Mouse (Mus musculus): ENCODE results near the gene Zic1. TPM values are rescaled to one million over a fixed set of nuclear protein-coding genes. Genes with fewer than 3 reads are reported as not detected.

Gene Zic1
- 3.3 and 3.5 TPM in 2 replicates for polyA plus RNA-seq (2014; fragmentation: Nextera tagmentation; extraction: Ambion mirVana)

DNA sequence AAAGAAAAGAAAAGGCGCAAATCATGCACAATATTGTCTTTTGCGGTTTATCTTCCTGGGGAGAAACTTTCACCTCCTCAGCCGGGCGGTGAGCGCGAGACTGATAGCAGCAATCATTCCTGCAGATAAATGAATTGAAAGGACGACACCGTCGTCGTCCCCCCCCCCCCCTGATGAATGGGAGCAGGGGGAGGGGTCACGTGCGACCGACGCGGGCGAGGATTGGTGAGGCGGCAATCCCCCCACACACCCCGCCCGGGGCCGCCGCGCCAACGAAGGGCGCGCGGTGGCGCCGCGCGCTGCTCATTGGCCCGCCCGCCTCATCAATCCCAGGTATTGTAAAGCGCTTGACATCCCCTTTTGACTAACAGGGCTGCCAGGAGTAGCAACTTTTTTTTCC, at the start of gene Zic1:
Zic1 (minus strand) TSS at position 147 of the 400 bp plus-strand sequence.
- peak within 1 kb of the TSS; percentile 62 for H3K9ac ChIP-seq (replicated peaks; ENCODE audit: low read length)
- DNase-seq (ENCODE audit: low spot score) (no peak), ATAC-seq (replicated peaks; ENCODE audit: insufficient number of reproducible peaks, low FRiP score, low TSS enrichment, low read depth) (peak; percentile 53; the same call in 1 of the 2 replicates)

DNA sequence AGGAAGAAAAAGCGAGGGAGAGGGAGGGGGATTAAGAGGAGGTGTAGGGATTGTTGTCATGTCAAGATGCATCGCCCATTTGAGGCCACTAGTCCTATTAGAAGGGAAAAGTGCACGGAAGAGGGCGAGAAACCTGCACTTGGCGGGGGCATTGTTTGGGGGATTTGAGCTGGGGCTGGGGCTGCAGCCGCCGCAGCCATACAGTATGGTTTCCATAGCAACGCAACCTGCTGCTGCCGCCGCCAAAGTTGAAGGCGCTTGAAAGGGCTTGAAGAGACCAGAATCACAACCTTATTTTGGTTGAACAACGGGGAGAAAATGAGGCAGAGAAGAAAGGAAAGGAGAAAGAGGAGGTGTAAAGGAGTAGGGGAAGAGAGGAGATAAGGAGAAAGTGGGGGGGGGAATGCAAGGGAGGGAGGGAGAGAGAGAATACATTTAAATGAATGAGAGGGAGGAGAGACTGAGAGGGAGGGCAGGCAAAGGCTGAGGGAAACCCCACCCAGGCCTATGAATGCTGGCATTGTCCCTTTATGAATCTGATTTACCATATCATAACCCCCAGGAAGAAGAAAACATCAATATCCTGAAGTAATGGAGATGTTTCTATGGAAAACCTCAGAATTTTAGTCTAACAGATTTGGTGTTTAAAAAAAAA, 48.5 kb upstream of the Zic1 start:
- peak; percentile 63 for DNase-seq (ENCODE audit: low spot score)
- H3K9ac ChIP-seq (replicated peaks; ENCODE audit: low read length): no peak overlapping the region
- 0 out of 2 replicates have a peak, but pooled peaks have one; percentile 50 for ATAC-seq (replicated peaks; ENCODE audit: insufficient number of reproducible peaks, low FRiP score, low TSS enrichment, low read depth)
- no peaks in the 10 kb centered on the region for H3K4me1 ChIP-seq (ENCODE audit: control insufficient read depth, insufficient read depth, low read length)
- H3K4me3 ChIP-seq (ENCODE audit: low read depth, low read length): no peak overlapping the region
- peaks cover 33% of the 10 kb centered on the region for H3K27me3 ChIP-seq (ENCODE audit: control insufficient read depth, insufficient read depth, low read length)
- H3K27ac ChIP-seq (replicated peaks; ENCODE audit: low read depth, low read length): no peak overlapping the region
- no peaks in the 10 kb centered on the region for H3K36me3 ChIP-seq (replicated peaks; ENCODE audit: control insufficient read depth, insufficient read depth, low read depth, low read length)
- 2% methylated on average over 12 of the region's 12 CpGs for WGBS
- H3K4me2 ChIP-seq (ENCODE audit: low read depth, low read length): no peak overlapping the region
- no peaks in the 10 kb centered on the region for H3K9me3 ChIP-seq (replicated peaks; ENCODE audit: control insufficient read depth, low read length)

More for the DNA sequence above, at the start of gene Zic1:
- H3K4me2 ChIP-seq (ENCODE audit: low read depth, low read length): peak within 1 kb of the TSS; percentile 13
- under 1% methylated on average over 25 of the region's 33 CpGs for WGBS
- H3K27ac ChIP-seq (replicated peaks; ENCODE audit: low read depth, low read length): peak within 1 kb of the TSS; percentile 47
- peak within 1 kb of the TSS; percentile 37 for H3K4me3 ChIP-seq (ENCODE audit: low read depth, low read length)
- no peaks in the 10 kb centered on the region for H3K9me3 ChIP-seq (replicated peaks; ENCODE audit: control insufficient read depth, low read length)
- no peaks in the 10 kb centered on the region for H3K4me1 ChIP-seq (ENCODE audit: control insufficient read depth, insufficient read depth, low read length)
- H3K27me3 ChIP-seq (ENCODE audit: control insufficient read depth, insufficient read depth, low read length): peaks cover 68% of the 10 kb centered on the region
- H3K36me3 ChIP-seq (replicated peaks; ENCODE audit: control insufficient read depth, insufficient read depth, low read depth, low read length): no peaks in the 10 kb centered on the region

DNA sequence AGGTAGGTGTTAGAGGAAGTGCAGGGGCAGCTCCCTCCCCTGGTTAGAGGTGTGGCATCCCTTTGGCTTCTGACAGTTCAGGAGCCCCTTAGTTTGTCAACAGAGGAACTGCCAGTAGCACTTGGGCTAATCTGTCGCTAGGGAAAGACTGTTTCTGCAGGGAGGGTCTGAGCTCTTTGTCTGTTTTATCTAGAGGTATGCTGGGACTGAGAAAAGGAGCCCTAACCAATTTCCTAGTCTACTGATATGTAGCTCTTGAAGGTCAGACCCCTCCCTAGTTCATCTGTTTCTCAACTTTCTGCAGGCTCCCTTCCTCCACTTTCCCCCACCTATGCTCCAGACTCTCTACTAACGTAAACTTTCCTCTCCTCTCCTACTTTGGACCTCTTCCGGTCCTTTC, 44.2 kb upstream of the Zic1 start:
- Histone ChIP-seq H3K4me2 (ENCODE audit: low read depth, low read length) (no peak overlapping the region), H3K27me3 (ENCODE audit: control insufficient read depth, insufficient read depth, low read length) (peaks cover 44% of the 10 kb centered on the region), H3K4me3 (ENCODE audit: low read depth, low read length) (no peak overlapping the region), H3K36me3 (replicated peaks; ENCODE audit: control insufficient read depth, insufficient read depth, low read depth, low read length) (no peaks in the 10 kb centered on the region), H3K4me1 (ENCODE audit: control insufficient read depth, insufficient read depth, low read length) (no peaks in the 10 kb centered on the region), H3K9ac (replicated peaks; ENCODE audit: low read length) (no peak overlapping the region), H3K27ac (replicated peaks; ENCODE audit: low read depth, low read length) (no peak overlapping the region), H3K9me3 (replicated peaks; ENCODE audit: control insufficient read depth, low read length) (no peaks in the 10 kb centered on the region)
- DNase-seq (ENCODE audit: low spot score) (no peak), ATAC-seq (replicated peaks; ENCODE audit: insufficient number of reproducible peaks, low FRiP score, low TSS enrichment, low read depth) (no peak)
- WGBS: 0% methylated on average over 3 of the region's 3 CpGs

DNA sequence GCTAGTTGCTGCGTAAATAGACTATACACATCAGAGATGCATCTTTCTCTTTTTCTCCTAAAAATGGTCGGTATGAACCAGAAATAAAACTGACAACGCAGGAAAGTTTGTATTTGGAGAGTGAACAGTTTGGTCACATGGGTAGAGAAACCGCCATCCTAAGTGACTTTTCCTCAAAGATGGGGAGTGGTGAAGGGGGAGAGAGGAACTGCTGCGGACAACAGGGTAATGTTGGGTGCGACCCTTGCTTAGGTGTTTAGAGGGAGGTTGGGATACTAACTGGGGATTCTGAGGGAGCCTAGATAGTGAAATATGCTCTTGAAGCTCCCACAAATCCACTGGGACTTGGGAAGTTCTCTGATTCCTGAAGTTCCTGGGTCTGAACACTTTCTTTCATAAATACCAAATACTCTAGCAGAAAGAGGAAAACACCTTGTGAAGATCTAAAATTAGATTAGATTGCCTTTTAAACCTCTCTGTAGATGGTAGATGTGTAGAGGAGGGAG, 40.7 kb upstream of the Zic1 start:
- WGBS: 1% methylated on average over 6 of the region's 6 CpGs
- no peaks in the 10 kb centered on the region for H3K9me3 ChIP-seq (replicated peaks; ENCODE audit: control insufficient read depth, low read length)
- no peak overlapping the region for H3K27ac ChIP-seq (replicated peaks; ENCODE audit: low read depth, low read length)
- H3K9ac ChIP-seq (replicated peaks; ENCODE audit: low read length): no peak overlapping the region
- no peaks in the 10 kb centered on the region for H3K36me3 ChIP-seq (replicated peaks; ENCODE audit: control insufficient read depth, insufficient read depth, low read depth, low read length)
- no peak overlapping the region for H3K4me2 ChIP-seq (ENCODE audit: low read depth, low read length)
- ATAC-seq (replicated peaks; ENCODE audit: insufficient number of reproducible peaks, low FRiP score, low TSS enrichment, low read depth) (no peak), DNase-seq (ENCODE audit: low spot score) (peak; percentile 20)
- peaks cover 61% of the 10 kb centered on the region for H3K27me3 ChIP-seq (ENCODE audit: control insufficient read depth, insufficient read depth, low read length)
- no peak overlapping the region for H3K4me3 ChIP-seq (ENCODE audit: low read depth, low read length)
- no peaks in the 10 kb centered on the region for H3K4me1 ChIP-seq (ENCODE audit: control insufficient read depth, insufficient read depth, low read length)

DNA sequence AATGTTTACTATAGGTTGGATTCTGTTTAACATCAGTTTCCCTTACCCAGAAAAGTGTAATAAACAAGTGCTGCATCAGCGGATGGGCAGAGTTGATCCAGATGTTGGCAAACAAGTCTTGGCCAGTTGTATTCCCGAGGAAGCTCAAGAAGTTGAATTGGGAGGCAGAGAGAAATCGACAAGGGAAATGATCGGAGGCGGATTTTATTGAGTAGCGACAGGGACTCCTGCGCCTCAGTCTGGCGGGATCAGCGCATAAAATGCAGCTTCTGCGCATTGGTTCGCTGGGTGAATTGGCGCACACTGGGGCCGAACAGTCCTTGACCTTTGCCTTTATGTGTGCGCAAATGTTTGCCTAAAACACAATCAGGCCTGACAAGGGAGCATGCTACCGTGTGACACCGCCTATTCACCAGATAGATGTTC, 40.2 kb upstream of the Zic1 start:
- no peak overlapping the region for H3K9ac ChIP-seq (replicated peaks; ENCODE audit: low read length)
- WGBS: under 1% methylated on average over 16 of the region's 16 CpGs
- H3K36me3 ChIP-seq (replicated peaks; ENCODE audit: control insufficient read depth, insufficient read depth, low read depth, low read length): no peaks in the 10 kb centered on the region
- peak; percentile 43 for DNase-seq (ENCODE audit: low spot score)
- no peaks in the 10 kb centered on the region for H3K9me3 ChIP-seq (replicated peaks; ENCODE audit: control insufficient read depth, low read length)
- no peak overlapping the region for H3K4me2 ChIP-seq (ENCODE audit: low read depth, low read length)
- H3K27me3 ChIP-seq (ENCODE audit: control insufficient read depth, insufficient read depth, low read length): peaks cover 65% of the 10 kb centered on the region
- no peak; the same call in 1 of the 2 replicates for ATAC-seq (replicated peaks; ENCODE audit: insufficient number of reproducible peaks, low FRiP score, low TSS enrichment, low read depth)
- no peaks in the 10 kb centered on the region for H3K4me1 ChIP-seq (ENCODE audit: control insufficient read depth, insufficient read depth, low read length)
- no peak overlapping the region for H3K4me3 ChIP-seq (ENCODE audit: low read depth, low read length)
- H3K27ac ChIP-seq (replicated peaks; ENCODE audit: low read depth, low read length): no peak overlapping the region

DNA sequence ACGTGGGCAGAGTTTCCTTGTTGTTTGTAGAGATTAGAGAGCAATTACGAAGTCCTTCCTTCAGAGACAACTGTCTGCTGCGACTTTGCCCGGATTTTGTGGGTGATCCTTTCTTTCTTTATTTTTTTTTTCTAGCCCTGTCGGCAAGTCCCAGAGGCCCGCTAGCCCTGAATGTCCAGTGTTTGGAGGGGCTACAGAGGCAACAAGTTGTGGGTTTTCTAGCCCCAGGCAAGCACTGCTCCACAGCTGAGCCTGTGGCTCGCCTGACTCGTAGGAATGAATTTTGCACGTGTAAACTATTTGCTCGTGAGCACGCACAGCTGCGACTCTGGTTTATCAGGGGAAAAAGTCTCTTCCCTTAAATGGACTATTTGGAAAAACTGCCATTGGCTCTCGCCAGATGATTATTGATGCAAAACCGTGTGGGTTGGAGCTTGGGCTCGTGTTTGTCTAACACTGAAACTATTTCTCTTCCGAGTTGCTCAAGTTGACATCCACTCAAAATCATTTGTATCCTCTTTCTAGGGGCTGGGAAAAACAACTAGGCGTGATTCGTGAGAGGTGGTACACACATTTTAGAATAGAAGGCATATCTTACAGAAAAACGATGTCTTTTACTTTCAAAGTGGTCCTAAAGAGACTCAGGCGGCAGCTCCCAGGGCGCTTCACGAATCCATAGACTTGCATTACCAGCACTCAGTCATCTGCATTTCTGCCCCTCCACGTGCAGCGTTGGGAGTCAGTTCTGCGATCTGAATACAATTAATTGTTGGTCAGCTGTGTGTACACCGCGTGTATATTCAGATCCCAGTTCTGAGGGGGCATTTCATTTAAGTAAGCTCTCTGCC, 39.5 kb upstream of the Zic1 start:
- no peak overlapping the region for H3K4me3 ChIP-seq (ENCODE audit: low read depth, low read length)
- ATAC-seq (replicated peaks; ENCODE audit: insufficient number of reproducible peaks, low FRiP score, low TSS enrichment, low read depth) (no peak), DNase-seq (ENCODE audit: low spot score) (peak; percentile 41)
- no peaks in the 10 kb centered on the region for H3K9me3 ChIP-seq (replicated peaks; ENCODE audit: control insufficient read depth, low read length)
- H3K9ac ChIP-seq (replicated peaks; ENCODE audit: low read length): no peak overlapping the region
- no peak overlapping the region for H3K27ac ChIP-seq (replicated peaks; ENCODE audit: low read depth, low read length)
- H3K27me3 ChIP-seq (ENCODE audit: control insufficient read depth, insufficient read depth, low read length): peaks cover 65% of the 10 kb centered on the region
- H3K4me2 ChIP-seq (ENCODE audit: low read depth, low read length): no peak overlapping the region
- WGBS: under 1% methylated on average over 27 of the region's 27 CpGs
- H3K4me1 ChIP-seq (ENCODE audit: control insufficient read depth, insufficient read depth, low read length): no peaks in the 10 kb centered on the region
- H3K36me3 ChIP-seq (replicated peaks; ENCODE audit: control insufficient read depth, insufficient read depth, low read depth, low read length): no peaks in the 10 kb centered on the region

DNA sequence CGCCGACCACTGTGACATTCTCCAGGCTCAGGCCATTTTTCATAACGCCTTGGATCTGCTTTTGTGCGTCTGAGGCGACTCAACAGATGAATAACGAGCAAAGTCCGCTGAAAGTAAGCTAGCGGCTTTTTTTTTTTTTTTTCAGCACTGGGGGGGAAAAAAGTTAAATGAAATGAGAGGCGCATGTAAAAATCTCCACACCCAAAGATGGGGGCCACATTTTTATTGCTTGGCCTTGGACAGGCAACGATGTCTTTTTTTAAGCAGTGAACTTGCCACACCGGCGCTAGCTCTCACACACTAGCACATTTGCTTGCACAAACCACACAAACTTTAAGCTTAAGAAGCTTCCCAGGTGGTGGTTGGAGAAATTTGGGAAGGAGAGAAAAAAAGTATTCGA, 38.6 kb upstream of the Zic1 start:
- no peak overlapping the region for H3K4me3 ChIP-seq (ENCODE audit: low read depth, low read length)
- 2% methylated on average over 13 of the region's 13 CpGs for WGBS
- peak; percentile 40 for DNase-seq (ENCODE audit: low spot score)
- no peak overlapping the region for H3K9ac ChIP-seq (replicated peaks; ENCODE audit: low read length)
- H3K4me2 ChIP-seq (ENCODE audit: low read depth, low read length): no peak overlapping the region
- ATAC-seq (replicated peaks; ENCODE audit: insufficient number of reproducible peaks, low FRiP score, low TSS enrichment, low read depth): no peak
- peaks cover 64% of the 10 kb centered on the region for H3K27me3 ChIP-seq (ENCODE audit: control insufficient read depth, insufficient read depth, low read length)
- no peaks in the 10 kb centered on the region for H3K9me3 ChIP-seq (replicated peaks; ENCODE audit: control insufficient read depth, low read length)
- H3K36me3 ChIP-seq (replicated peaks; ENCODE audit: control insufficient read depth, insufficient read depth, low read depth, low read length): no peaks in the 10 kb centered on the region
- H3K4me1 ChIP-seq (ENCODE audit: control insufficient read depth, insufficient read depth, low read length): no peaks in the 10 kb centered on the region
- no peak overlapping the region for H3K27ac ChIP-seq (replicated peaks; ENCODE audit: low read depth, low read length)

DNA sequence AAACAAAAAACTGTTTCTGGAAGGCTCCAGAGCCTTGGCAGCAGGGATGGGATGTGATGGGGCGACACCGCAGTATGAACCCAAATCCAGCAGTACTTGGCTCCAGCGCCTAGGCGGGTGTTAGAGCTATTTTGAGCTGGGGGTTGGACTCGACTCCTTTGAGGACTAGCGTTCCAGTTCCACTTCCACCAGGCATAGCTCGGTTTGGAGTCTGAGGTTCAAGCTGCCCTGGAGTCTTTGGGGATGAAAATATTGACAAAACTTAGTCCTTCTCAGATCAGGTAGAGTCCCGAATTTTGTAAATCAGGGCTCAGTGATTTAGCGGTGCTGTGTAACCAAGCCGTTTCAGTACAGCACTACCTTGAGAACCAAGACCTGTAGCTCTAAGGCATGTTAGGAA, 35.9 kb upstream of the Zic1 start:
- no peaks in the 10 kb centered on the region for H3K36me3 ChIP-seq (replicated peaks; ENCODE audit: control insufficient read depth, insufficient read depth, low read depth, low read length)
- peaks cover 73% of the 10 kb centered on the region for H3K27me3 ChIP-seq (ENCODE audit: control insufficient read depth, insufficient read depth, low read length)
- 2% methylated on average over 10 of the region's 10 CpGs for WGBS
- ATAC-seq (replicated peaks; ENCODE audit: insufficient number of reproducible peaks, low FRiP score, low TSS enrichment, low read depth): no peak
- no peak overlapping the region for H3K4me3 ChIP-seq (ENCODE audit: low read depth, low read length)
- no peaks in the 10 kb centered on the region for H3K9me3 ChIP-seq (replicated peaks; ENCODE audit: control insufficient read depth, low read length)
- DNase-seq (ENCODE audit: low spot score): no peak
- H3K9ac ChIP-seq (replicated peaks; ENCODE audit: low read length): no peak overlapping the region
- no peak overlapping the region for H3K4me2 ChIP-seq (ENCODE audit: low read depth, low read length)
- no peaks in the 10 kb centered on the region for H3K4me1 ChIP-seq (ENCODE audit: control insufficient read depth, insufficient read depth, low read length)
- no peak overlapping the region for H3K27ac ChIP-seq (replicated peaks; ENCODE audit: low read depth, low read length)
